ENCODE assay signal across 12 mouse cellular contexts in genomic region chr1:94413043-94413442, GRCm38 (mm10).
DNase-seq lines count a peak whose midpoint lies in the region; ATAC-seq lines count a peak whose summit lies in the region.
"Had no signal": no experiment of that assay in that cellular context is flagged by ENCODE, and none has a peak within 500 bp of the region (broad histone marks: within the 10 kb centered on the region; RNA-seq: fewer than 3 reads in every experiment).

No protein-coding gene starts in this region.

- H3K36me3 ChIP-seq in forebrain, embryonic 11.5 days (ENCODE audit: control insufficient read depth, insufficient read depth, low read length): no peaks in the 10 kb centered on the region
- no peaks in the 10 kb centered on the region for H3K36me3 ChIP-seq in forebrain, embryonic 15.5 days
- H3K36me3 ChIP-seq in hindbrain, embryonic 14.5 days (replicated peaks; ENCODE audit: control insufficient read depth, insufficient read depth): no peaks in the 10 kb centered on the region
- no peaks in the 10 kb centered on the region for H3K36me3 ChIP-seq in neural tube, embryonic 15.5 days
- H3K36me3 ChIP-seq in heart, embryonic 11.5 days (ENCODE audit: control insufficient read depth, insufficient read depth, low read length): no peaks in the 10 kb centered on the region

- ATAC-seq in forebrain, embryonic 11.5 days (replicated peaks; ENCODE audit: low FRiP score): peak; percentile 58; the same call in 1 of the 2 replicates
- no peak; the same call in 1 of the 2 replicates for ATAC-seq in forebrain, embryonic 15.5 days (replicated peaks)
- ATAC-seq in hindbrain, embryonic 14.5 days (ENCODE audit: low FRiP score): peak; percentile 68; the same call in 1 of the 2 replicates
- peak; percentile 55; the same call in 1 of the 2 replicates for ATAC-seq in neural tube, embryonic 15.5 days (ENCODE audit: low FRiP score)
- ATAC-seq in heart, embryonic 11.5 days (replicated peaks; ENCODE audit: insufficient number of reproducible peaks, low FRiP score, low TSS enrichment): no peak

- H3K9me3 ChIP-seq in forebrain, embryonic 11.5 days (ENCODE audit: control insufficient read depth, low read length): no peaks in the 10 kb centered on the region
- no peaks in the 10 kb centered on the region for H3K9me3 ChIP-seq in forebrain, embryonic 15.5 days
- H3K9me3 ChIP-seq in hindbrain, embryonic 14.5 days (ENCODE audit: control insufficient read depth, low read length): no peaks in the 10 kb centered on the region
- no peaks in the 10 kb centered on the region for H3K9me3 ChIP-seq in neural tube, embryonic 15.5 days (replicated peaks)
- H3K9me3 ChIP-seq in heart, embryonic 11.5 days (replicated peaks; ENCODE audit: control insufficient read depth, low read length): no peaks in the 10 kb centered on the region

- no peak for DNase-seq in forebrain, embryonic 11.5 days (ENCODE audit: low spot score)
- peak; percentile 8 for DNase-seq in right cerebral cortex, adult 18-20 months
- DNase-seq in right cerebral cortex, postnatal 4 days: no peak
- DNase-seq in hindbrain, embryonic 14.5 days (ENCODE audit: low spot score): no peak
- DNase-seq in thymus, postnatal 10 days (ENCODE audit: low spot score in 2 of 2): no peak
- DNase-seq: heart, postnatal 10 days; kidney, adult 11 months; lung, adult 18-20 months had no signal

- H3K27me3 ChIP-seq in forebrain, embryonic 11.5 days (ENCODE audit: control insufficient read depth, insufficient read depth, low read length): no peaks in the 10 kb centered on the region
- no peaks in the 10 kb centered on the region for H3K27me3 ChIP-seq in forebrain, embryonic 15.5 days
- H3K27me3 ChIP-seq in hindbrain, embryonic 14.5 days (ENCODE audit: control insufficient read depth, insufficient read depth, low read length): no peaks in the 10 kb centered on the region
- no peaks in the 10 kb centered on the region for H3K27me3 ChIP-seq in neural tube, embryonic 15.5 days (replicated peaks)
- H3K27me3 ChIP-seq in heart, embryonic 11.5 days (ENCODE audit: control insufficient read depth, insufficient read depth, low read length): no peaks in the 10 kb centered on the region
- H3K27me3 ChIP-seq: CH12.LX had no signal

- no peak overlapping the region for H3K4me3 ChIP-seq in forebrain, embryonic 11.5 days (ENCODE audit: low read depth, low read length)
- H3K4me3 ChIP-seq in forebrain, embryonic 15.5 days: no peak overlapping the region
- H3K4me3 ChIP-seq in hindbrain, embryonic 14.5 days (replicated peaks; ENCODE audit: low read length): no peak overlapping the region
- H3K4me3 ChIP-seq in neural tube, embryonic 15.5 days (replicated peaks): no peak overlapping the region
- no peak overlapping the region for H3K4me3 ChIP-seq in heart, embryonic 11.5 days (ENCODE audit: low read depth, low read length)

- H3K4me2 ChIP-seq in forebrain, embryonic 11.5 days (ENCODE audit: low read depth, low read length, severe bottlenecking): no peak overlapping the region
- H3K4me2 ChIP-seq in forebrain, embryonic 15.5 days (replicated peaks): no peak overlapping the region
- H3K4me2 ChIP-seq in hindbrain, embryonic 14.5 days (replicated peaks): peak overlapping the region; percentile 30
- peak overlapping the region; percentile 31 for H3K4me2 ChIP-seq in neural tube, embryonic 15.5 days
- H3K4me2 ChIP-seq in heart, embryonic 11.5 days: no peak overlapping the region

- WGBS in forebrain, embryonic 11.5 days: 74% methylated on average over 9 of the region's 9 CpGs
- 33% methylated on average over 9 of the region's 9 CpGs for WGBS in forebrain, embryonic 15.5 days
- WGBS in hindbrain, embryonic 14.5 days: 28% methylated on average over 9 of the region's 9 CpGs
- WGBS in neural tube, embryonic 15.5 days: 15% methylated on average over 9 of the region's 9 CpGs
- 74% methylated on average over 9 of the region's 9 CpGs for WGBS in heart, embryonic 11.5 days (ENCODE audit: insufficient replicate concordance)

- no peak overlapping the region for H3K27ac ChIP-seq in forebrain, embryonic 11.5 days (ENCODE audit: low read depth, low read length)
- H3K27ac ChIP-seq in forebrain, embryonic 15.5 days (replicated peaks): no peak overlapping the region
- no peak overlapping the region; the same call in 1 of the 2 replicates for H3K27ac ChIP-seq in hindbrain, embryonic 14.5 days
- H3K27ac ChIP-seq in neural tube, embryonic 15.5 days (replicated peaks): 0 out of 2 replicates have a peak overlapping the region, but pooled peaks have one; percentile 3
- H3K27ac ChIP-seq in heart, embryonic 11.5 days (ENCODE audit: low read depth, low read length): no peak overlapping the region

- H3K9ac ChIP-seq in forebrain, embryonic 11.5 days (ENCODE audit: low read length): no peak overlapping the region
- H3K9ac ChIP-seq in forebrain, embryonic 15.5 days (replicated peaks): no peak overlapping the region
- H3K9ac ChIP-seq in hindbrain, embryonic 14.5 days: no peak overlapping the region
- H3K9ac ChIP-seq in neural tube, embryonic 15.5 days (replicated peaks): no peak overlapping the region
- H3K9ac ChIP-seq in heart, embryonic 11.5 days (ENCODE audit: low read depth, low read length): no peak overlapping the region

- no peaks in the 10 kb centered on the region for H3K4me1 ChIP-seq in forebrain, embryonic 11.5 days (replicated peaks; ENCODE audit: control insufficient read depth, insufficient read depth, low read length)
- H3K4me1 ChIP-seq in forebrain, embryonic 15.5 days: peaks cover 6% of the 10 kb centered on the region
- H3K4me1 ChIP-seq in hindbrain, embryonic 14.5 days (replicated peaks; ENCODE audit: control insufficient read depth, insufficient read depth, low read length): peaks cover 12% of the 10 kb centered on the region; the same call in 1 of the 2 replicates
- peaks cover 6% of the 10 kb centered on the region for H3K4me1 ChIP-seq in neural tube, embryonic 15.5 days
- no peaks in the 10 kb centered on the region for H3K4me1 ChIP-seq in heart, embryonic 11.5 days (ENCODE audit: control insufficient read depth, insufficient read depth, low read length)

Comparison
In these comparisons a context has a peak if more than half of its experiments do, and no peak if none do; other contexts are left out.
1. ATAC-seq: peak in forebrain, embryonic 11.5 days (single experiment), hindbrain, embryonic 14.5 days (single experiment) and neural tube, embryonic 15.5 days (single experiment); none in forebrain, embryonic 15.5 days (single experiment) and heart, embryonic 11.5 days (single experiment).
2. H3K4me2 ChIP-seq: peak in hindbrain, embryonic 14.5 days (single experiment) and neural tube, embryonic 15.5 days (single experiment); none in forebrain, embryonic 11.5 days (single experiment), forebrain, embryonic 15.5 days (single experiment) and heart, embryonic 11.5 days (single experiment).